Comparison of ENCODE assay signal across 16 mouse cellular contexts in the genomic region with DNA sequence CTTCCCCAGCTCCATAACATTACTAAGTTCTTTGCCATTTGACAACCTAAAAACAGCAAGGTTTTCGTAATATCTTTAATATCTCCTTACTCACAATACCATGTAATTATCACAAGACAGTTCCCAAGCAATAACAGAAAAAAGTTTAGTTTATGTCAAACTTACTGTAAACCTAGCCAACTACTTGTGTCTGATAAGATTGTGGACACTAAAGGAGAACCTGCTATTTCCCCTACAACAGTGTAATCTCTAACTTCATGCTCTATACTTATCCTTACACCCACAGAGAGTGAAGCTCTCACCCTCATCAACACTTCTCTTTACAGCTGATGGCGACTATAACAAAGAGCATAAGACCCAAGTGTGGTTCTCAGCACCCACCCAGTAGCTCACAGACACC.
DNase-seq lines count a peak whose midpoint lies in the region; TF ChIP-seq lines count a peak whose summit lies in the region.
"Had no signal": no experiment of that assay in that cellular context is flagged by ENCODE, and none has a peak within 500 bp of the region (broad histone marks: within the 10 kb centered on the region; RNA-seq: fewer than 3 reads in every experiment).

No protein-coding gene starts in this region.

- no peak overlapping the region; a peak in 1 of 4 replicates for H3K4me3 ChIP-seq in MEL (ENCODE audit: control insufficient read depth in 1 of 2, insufficient read depth in 1 of 2, low read depth in 2 of 2, low read length in 2 of 2)

- no peak for TF ChIP-seq POLR2A in MEL (IDR thresholded peaks at IDR 0.05; ENCODE audit: control insufficient read depth in 1 of 2, insufficient read depth in 1 of 2, low read depth in 1 of 2, low read length in 2 of 2, poor library complexity in 1 of 2)

- peak; percentile 50 for DNase-seq in MEL (ENCODE audit: low read depth, low spot score)
- DNase-seq in urinary bladder, adult 18-20 months (ENCODE audit: low spot score in 2 of 2): no peak
- DNase-seq: adrenal gland, adult 2 months; adrenal gland, adult 8-10 months; adrenal gland, postnatal 10 days; adrenal gland, postnatal 14 days; adrenal gland, postnatal 25 days; adrenal gland, postnatal 36 days; B cell, adult 2 months; cerebellum, adult 11 months; cerebellum, adult 11-12 months; cerebellum, adult 18-20 months; cerebellum, adult 2 months; cerebellum, adult 8-10 months had no signal

- no peaks in the 10 kb centered on the region for H3K79me2 ChIP-seq in MEL (ENCODE audit: control insufficient read depth, insufficient read depth, low read length, poor library complexity)

- H3K27me3 ChIP-seq in MEL (ENCODE audit: control insufficient read depth in 1 of 2, insufficient read depth in 2 of 2, low read length in 2 of 2): no peaks in the 10 kb centered on the region
- H3K27me3 ChIP-seq: CH12.LX had no signal

- TF ChIP-seq RAD21 in MEL (IDR thresholded peaks at IDR 0.05; ENCODE audit: low read depth, low read length): no peak

- H3K36me3 ChIP-seq in MEL (ENCODE audit: control insufficient read depth in 1 of 2, insufficient read depth in 2 of 2, low read length in 2 of 2): no peaks in the 10 kb centered on the region; a peak in 2 of 4 replicates
- H3K36me3 ChIP-seq: G1E had no signal

- no peak overlapping the region for H3K27ac ChIP-seq in MEL (ENCODE audit: control insufficient read depth, low read depth, low read length)

- H3K9me3 ChIP-seq in MEL (replicated peaks; ENCODE audit: insufficient read depth, low read length): no peaks in the 10 kb centered on the region
- H3K9me3 ChIP-seq: G1E had no signal

- peaks cover 0 to 2% of the 10 kb centered on the region in 2 experiments; a peak in 1 of 4 replicates for H3K4me1 ChIP-seq in MEL (ENCODE audit: control insufficient read depth in 1 of 2, insufficient read depth in 2 of 2, low read length in 2 of 2)

- TF ChIP-seq EP300 in MEL (IDR thresholded peaks at IDR 0.05; ENCODE audit: low read depth in 1 of 2, low read length in 2 of 2): peak; percentile 68; a peak in 3 of 4 replicates

- TF ChIP-seq CTCF in MEL (IDR thresholded peaks at IDR 0.05 in 2 of 3, conservative IDR thresholded peaks at IDR 0.05 in 1 of 3; ENCODE audit: control insufficient read depth in 1 of 3, insufficient read depth in 1 of 3, low read depth in 2 of 3, low read length in 3 of 3, poor library complexity in 1 of 3, severe bottlenecking in 1 of 3): no peak

- no peak overlapping the region for H3K9ac ChIP-seq in MEL (ENCODE audit: control insufficient read depth, low read depth, low read length, poor library complexity, severe bottlenecking)

TF ChIP-seq in MEL, 35 proteins besides CTCF, POLR2A, EP300 and RAD21:
- TF ChIP-seq ZNF384 (IDR thresholded peaks at IDR 0.05; ENCODE audit: low read depth, low read length) (no peak), RCOR1 (IDR thresholded peaks at IDR 0.05; ENCODE audit: low read depth, low read length) (no peak), UBTF (IDR thresholded peaks at IDR 0.05; ENCODE audit: borderline replicate concordance, insufficient read depth, low read depth, low read length) (no peak), TAL1 (IDR thresholded peaks at IDR 0.05; ENCODE audit: low read length) (no peak), POLR2AphosphoS2 (IDR thresholded peaks at IDR 0.05; ENCODE audit: low read length) (no peak), NELFE (IDR thresholded peaks at IDR 0.05; ENCODE audit: low read depth, low read length) (no peak), JUND (IDR thresholded peaks at IDR 0.05; ENCODE audit: low read depth, low read length) (no peak), POLR2AphosphoS5 (IDR thresholded peaks at IDR 0.05; ENCODE audit: borderline replicate concordance, low read depth, low read length) (no peak), TCF12 (IDR thresholded peaks at IDR 0.05; ENCODE audit: low read depth, low read length) (no peak), MXI1 (IDR thresholded peaks at IDR 0.05; ENCODE audit: low read depth, low read length) (no peak), CHD1 (IDR thresholded peaks at IDR 0.05; ENCODE audit: low read depth, low read length) (no peak), ZKSCAN1 (IDR thresholded peaks at IDR 0.05; ENCODE audit: low read depth, low read length) (no peak), MYB (IDR thresholded peaks at IDR 0.05; ENCODE audit: low read depth, low read length) (no peak), MYC (IDR thresholded peaks at IDR 0.05; ENCODE audit: low read depth, low read length) (no peak), SIN3A (IDR thresholded peaks at IDR 0.05; ENCODE audit: low read length) (no peak), GATA1 (IDR thresholded peaks at IDR 0.05; ENCODE audit: low read depth, low read length) (peak; percentile 55), ETS1 (IDR thresholded peaks at IDR 0.05; ENCODE audit: low read depth, low read length) (peak; percentile 49; the same call in 1 of the 2 replicates)
